Mouse (Mus musculus): Measurements from ENCODE around the gene Prep.
"Not testable (repeated sequence)": the region's sequence is repeated elsewhere in the genome, so short reads cannot be mapped to it uniquely, and the experiment has no call there.

Prep gene

GRCm38 (mm10) chr10:45118389-45118788 lies 51.4 kb downstream of the Prep start:
- DNase-seq (ENCODE audit: low read depth), result no peak

- no peak for DNase-seq (ENCODE audit: low read depth)
These were observed 54.6 kb downstream of the Prep start for GRCm38 (mm10) chr10:45121637-45122036.

GRCm38 (mm10) chr10:45122476-45122875 lies 55.5 kb downstream of the Prep start:
- DNase-seq (ENCODE audit: low read depth), result no peak

GRCm38 (mm10) chr10:45123011-45123410 lies 56.0 kb downstream of the Prep start:
- DNase-seq (ENCODE audit: low read depth), result no peak

GRCm38 (mm10) chr10:45129105-45129504 lies 62.1 kb downstream of the Prep start:
- no peak for DNase-seq (ENCODE audit: low read depth)

- no peak for DNase-seq (ENCODE audit: low read depth)
These were observed 63.0 kb downstream of the Prep start for GRCm38 (mm10) chr10:45130004-45130403.

GRCm38 (mm10) chr10:45132371-45132770 lies 65.4 kb downstream of the Prep start:
- no peak for DNase-seq (ENCODE audit: low read depth)

- DNase-seq (ENCODE audit: low read depth), result no peak
These were observed 69.8 kb downstream of the Prep start for GRCm38 (mm10) chr10:45136806-45137205.

GRCm38 (mm10) chr10:45139910-45140309 lies 72.9 kb downstream of the Prep start:
- DNase-seq (ENCODE audit: low read depth), result no peak

- DNase-seq (ENCODE audit: low read depth), result no peak
These were observed 73.6 kb downstream of the Prep start for GRCm38 (mm10) chr10:45140474-45141212.

- no peak for DNase-seq (ENCODE audit: low read depth)
These were observed 75.4 kb downstream of the Prep start for GRCm38 (mm10) chr10:45142359-45142758.

- no peak for DNase-seq (ENCODE audit: low read depth)
These were observed 77.2 kb downstream of the Prep start for GRCm38 (mm10) chr10:45144038-45144817.

GRCm38 (mm10) chr10:45146821-45147220 lies 79.8 kb downstream of the Prep start:
- no peak for DNase-seq (ENCODE audit: low read depth)

- no peak for DNase-seq (ENCODE audit: low read depth)
These were observed 84.1 kb downstream of the Prep start for GRCm38 (mm10) chr10:45151137-45151536.

- DNase-seq (ENCODE audit: low read depth), result no peak
These were observed 85.0 kb downstream of the Prep start for GRCm38 (mm10) chr10:45151771-45152692.

GRCm38 (mm10) chr10:45154557-45155060 lies 87.6 kb downstream of the Prep start:
- no peak for DNase-seq (ENCODE audit: low read depth)

GRCm38 (mm10) chr10:45165851-45166250 lies 98.8 kb downstream of the Prep start:
- DNase-seq (ENCODE audit: low read depth), result no peak

GRCm38 (mm10) chr10:45173927-45174326 lies 106.9 kb downstream of the Prep start:
- DNase-seq (ENCODE audit: low read depth), result no peak

GRCm38 (mm10) chr10:45174345-45174744 lies 107.3 kb downstream of the Prep start:
- DNase-seq (ENCODE audit: low read depth), result no peak

- DNase-seq (ENCODE audit: low read depth), result not testable (repeated sequence)
These were observed 110.8 kb downstream of the Prep start, which contains the start of gene Popdc3 for GRCm38 (mm10) chr10:45177798-45178197. Gene Popdc3, plus strand, starts transcription at chr10:45178098.

GRCm38 (mm10) chr10:45180677-45181326 lies 113.8 kb downstream of the Prep start:
- DNase-seq (ENCODE audit: low read depth), result no peak
